Mouse (Mus musculus): ENCODE data around the gene Mmd2.

GRCm38 (mm10) chr5:142615638-142616037 is 7.0 kb upstream of the Mmd2 start:
- TF ChIP-seq KAT2A (conservative IDR thresholded peaks at IDR 0.05; ENCODE audit: low read depth, low read length) (no peak), POLR2A (IDR thresholded peaks at IDR 0.05; ENCODE audit: control insufficient read depth in 1 of 2, insufficient read depth in 1 of 2, low read depth in 1 of 2, low read length in 2 of 2, poor library complexity in 1 of 2) (no peak)

All from MEL (cell line).